Mouse (Mus musculus) ES-E14 (cell line): ENCODE results near the gene Diaph3. TPM values are rescaled to one million over a fixed set of nuclear protein-coding genes. Genes with fewer than 3 reads are reported as not detected.

Experiments
- DNase-seq: peaks from one replicate; pipeline ENCODE4 v3.0.0-alpha.2; 2013; ENCODE audit warnings: low read depth, low spot score
- H3K27ac ChIP-seq: 2 replicates; pipeline ENCODE4 v1.5.1; 2012; ENCODE audit warnings: low read depth, mild to moderate bottlenecking, low read length, moderate library complexity, mixed read lengths; ENCODE audit not compliant: poor library complexity, insufficient read depth, severe bottlenecking
- H3K36me3 ChIP-seq: 2 replicates; pipeline ENCODE4 v1.6.1; 2012; ENCODE audit warnings: mild to moderate bottlenecking, low read length, moderate library complexity, mixed read lengths; ENCODE audit not compliant: control insufficient read depth, poor library complexity, insufficient read depth, severe bottlenecking
- H3K4me1 ChIP-seq, 2 experiments: fragments of 150-350 bp in 1 of 2; sonication (generic) in 1 of 2; 2 replicates each; pipeline ENCODE4 v1.6.1; 2012; ENCODE audit warnings: low read length in 2 of 2, mild to moderate bottlenecking in 1 of 2, mixed read lengths in 1 of 2; ENCODE audit not compliant: control insufficient read depth in 2 of 2, insufficient read depth in 2 of 2, poor library complexity in 1 of 2
- H3K4me3 ChIP-seq, 2 experiments: fragments of 150-350 bp in 1 of 2; sonication (generic) in 1 of 2; 2 replicates each; pipeline ENCODE4 v1.5.1; 2012; ENCODE audit warnings: low read length in 2 of 2, low read depth in 1 of 2, mild to moderate bottlenecking in 1 of 2, mixed read lengths in 1 of 2; ENCODE audit not compliant: insufficient read depth in 1 of 2, poor library complexity in 1 of 2, severe bottlenecking in 1 of 2
- H3K9ac ChIP-seq: 2 replicates; pipeline ENCODE4 v1.6.1; 2012; ENCODE audit warnings: low read depth, mild to moderate bottlenecking, low read length, mixed read lengths; ENCODE audit not compliant: poor library complexity, insufficient read depth, severe bottlenecking
- H3K9me3 ChIP-seq: fragments of 150-350 bp; sonication (generic); 2 replicates; pipeline ENCODE4 v1.6.1; 2012; ENCODE audit warnings: low read depth, mild to moderate bottlenecking, low read length; ENCODE audit not compliant: control insufficient read depth, insufficient read depth
- CHD2 ChIP-seq: IDR thresholded peaks from 2 replicates; pipeline ENCODE4 v1.6.1; 2014; ENCODE audit warnings: mild to moderate bottlenecking, low read depth, low read length, inconsistent platforms
- HCFC1 ChIP-seq: IDR thresholded peaks from 2 replicates; pipeline ENCODE4 v1.6.1; 2012; ENCODE audit warnings: low read length, inconsistent platforms, borderline replicate concordance; ENCODE audit not compliant: insufficient read depth
- MAFK ChIP-seq: IDR thresholded peaks from 2 replicates; pipeline ENCODE4 v1.6.1; 2014; ENCODE audit warnings: mild to moderate bottlenecking, low read depth, low read length, inconsistent platforms; ENCODE audit not compliant: insufficient read depth
- ZC3H11A ChIP-seq: IDR thresholded peaks from 2 replicates; pipeline ENCODE4 v1.6.1; 2012; ENCODE audit warnings: low read depth, mild to moderate bottlenecking, inconsistent platforms, low read length, borderline replicate concordance
- ZNF384 ChIP-seq: IDR thresholded peaks from 2 replicates; pipeline ENCODE4 v1.6.1; 2012; ENCODE audit warnings: low read depth, low read length, inconsistent platforms
- in situ Hi-C, 2 experiments: fragments of 600-800 bp; cut with MboI; formaldehyde crosslinking; loops; one replicate each; pipeline ENCODE4 v1.15.1; 2025; ENCODE audit warnings: low sequenced_read_pairs in 2 of 2, inconsistent platforms in 1 of 2; ENCODE audit not compliant: unreplicated experiment in 2 of 2
- total RNA-seq: library from RNA; depleted of rRNA; stranded (reverse); fragments of 300-350 nt; gene quantifications from 2 replicates; pipeline ENCODE4 v1.2.3, GENCODE M21; 2012

The Diaph3 gene
- total RNA-seq, 1 experiment: 13.1 TPM

DNA sequence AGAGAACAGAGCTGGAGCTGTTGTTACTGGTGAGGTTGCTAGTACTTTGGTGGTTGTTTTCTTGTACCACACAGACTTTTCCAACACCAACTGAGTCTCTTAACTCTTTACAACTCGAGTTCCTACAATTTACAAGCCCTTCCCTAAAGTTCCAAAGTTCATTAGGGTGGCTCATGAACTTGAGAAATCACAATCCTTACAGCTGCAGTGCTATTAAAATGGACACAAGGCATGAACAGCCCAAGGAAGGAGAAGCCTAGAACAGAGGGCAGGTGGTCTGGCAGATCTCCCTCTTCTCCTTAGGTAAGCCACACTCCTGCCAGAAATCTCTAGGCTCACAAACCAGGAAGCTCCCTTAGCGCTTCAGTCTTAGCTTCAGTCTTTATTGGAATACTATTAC, 303.4 kb downstream of the Diaph3 start:
- Histone ChIP-seq H3K9ac (no peak overlapping the region), H3K36me3 (no peaks in the 10 kb centered on the region), H3K27ac (no peak overlapping the region), H3K9me3 (no peaks in the 10 kb centered on the region), H3K4me1 (no peaks in the 10 kb centered on the region), H3K4me3 (no peak overlapping the region)
- in situ Hi-C loops: no loop called here
- no peak for TF ChIP-seq CHD2
- no peak for TF ChIP-seq ZNF384
- TF ChIP-seq HCFC1: no peak
- no peak for TF ChIP-seq ZC3H11A
- no peak for TF ChIP-seq MAFK
- DNase-seq: no peak

DNA sequence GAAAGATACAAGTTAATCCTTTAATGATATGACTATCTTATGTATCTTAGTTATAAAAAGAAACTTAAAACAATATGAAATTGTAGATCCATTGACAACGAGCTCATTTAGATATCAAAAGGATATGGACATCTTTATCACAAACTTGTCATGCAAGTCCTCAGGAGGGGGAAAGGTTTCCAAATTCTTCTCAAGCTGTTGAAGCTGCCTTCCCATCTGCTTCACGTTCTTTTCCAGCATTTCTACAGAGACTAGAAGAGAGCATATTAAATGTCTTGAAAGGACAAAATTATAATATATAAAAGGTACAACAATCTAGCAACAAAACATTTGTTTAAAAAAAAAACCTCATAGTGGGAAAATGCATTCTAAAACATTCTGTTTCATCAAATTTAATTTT, 306.2 kb downstream of the Diaph3 start:
- H3K9ac ChIP-seq: no peak overlapping the region
- H3K4me1 ChIP-seq: no peaks in the 10 kb centered on the region
- no peak overlapping the region for H3K4me3 ChIP-seq
- in situ Hi-C loops: no loop called here
- H3K36me3 ChIP-seq: no peaks in the 10 kb centered on the region
- TF ChIP-seq HCFC1 (no peak), MAFK (no peak), ZNF384 (no peak), ZC3H11A (no peak), CHD2 (no peak)
- no peak overlapping the region for H3K27ac ChIP-seq
- DNase-seq: no peak
- H3K9me3 ChIP-seq: no peaks in the 10 kb centered on the region

DNA sequence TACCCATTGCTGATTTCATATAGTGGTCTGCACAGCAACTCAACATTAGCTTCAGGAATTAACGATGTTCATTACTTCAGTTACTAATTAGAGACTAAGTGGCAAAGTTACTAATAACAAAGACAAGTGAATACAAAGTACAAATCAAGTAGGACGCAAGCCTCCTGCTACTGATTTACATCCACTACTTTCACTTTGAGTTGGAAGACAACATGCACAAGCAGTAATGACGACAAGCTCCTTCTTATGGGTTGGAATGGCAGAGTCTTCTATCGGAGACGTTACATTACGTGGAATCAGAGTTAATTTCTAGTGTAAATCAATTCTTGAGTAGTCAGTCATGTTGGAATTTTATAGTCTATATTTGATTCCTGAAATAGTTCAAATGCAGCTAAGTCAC, 306.8 kb downstream of the Diaph3 start:
- Histone ChIP-seq H3K36me3 (no peaks in the 10 kb centered on the region), H3K9ac (no peak overlapping the region), H3K4me1 (no peaks in the 10 kb centered on the region), H3K4me3 (no peak overlapping the region), H3K9me3 (no peaks in the 10 kb centered on the region), H3K27ac (no peak overlapping the region)
- in situ Hi-C loops: no loop called here
- TF ChIP-seq ZNF384 (no peak), MAFK (no peak), CHD2 (no peak), HCFC1 (no peak), ZC3H11A (no peak)
- DNase-seq: no peak

DNA sequence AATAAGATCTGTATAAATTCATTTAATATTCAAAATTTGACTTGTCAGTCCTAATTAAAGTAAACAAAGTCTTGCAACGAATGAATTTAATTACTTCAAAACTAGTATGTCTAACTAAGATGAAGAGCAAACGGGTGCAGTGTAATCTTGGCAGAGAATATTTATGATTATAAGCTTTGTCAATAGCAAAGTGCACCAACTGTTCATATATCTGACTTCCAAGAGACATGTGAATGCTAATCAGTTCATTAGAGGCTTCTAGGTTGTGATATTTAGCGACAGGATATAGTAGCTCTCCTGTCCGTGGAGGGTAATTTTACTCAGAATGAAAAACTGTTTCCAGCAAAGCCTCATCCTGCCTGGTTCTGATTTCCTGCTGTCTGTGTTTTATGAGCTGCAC, 308.0 kb downstream of the Diaph3 start:
- Histone ChIP-seq H3K27ac (no peak overlapping the region), H3K4me3 (no peak overlapping the region), H3K4me1 (no peaks in the 10 kb centered on the region), H3K9ac (no peak overlapping the region), H3K36me3 (no peaks in the 10 kb centered on the region), H3K9me3 (no peaks in the 10 kb centered on the region)
- no peak for TF ChIP-seq ZC3H11A
- TF ChIP-seq ZNF384: no peak
- TF ChIP-seq HCFC1: no peak
- no peak for TF ChIP-seq CHD2
- TF ChIP-seq MAFK: no peak
- DNase-seq: no peak
- in situ Hi-C loops: no loop called here

DNA sequence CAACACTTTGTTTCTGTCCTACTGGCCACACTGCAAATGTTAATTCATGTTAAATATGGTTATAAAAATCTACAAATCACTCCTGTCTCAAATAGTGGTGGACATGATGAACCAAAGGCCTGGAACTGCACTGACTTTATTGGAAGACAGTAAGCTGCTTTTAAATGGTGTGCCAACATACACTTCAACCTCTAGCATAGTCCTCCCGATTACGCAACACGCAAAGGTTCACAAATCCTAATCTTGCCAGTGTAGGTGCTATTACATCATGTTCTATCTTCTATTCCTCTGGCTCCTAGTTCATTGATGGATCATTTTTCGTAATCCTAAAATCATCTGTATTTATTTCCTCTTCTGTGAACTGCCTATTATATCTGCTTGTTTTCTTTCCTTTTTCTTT, 324.8 kb downstream of the Diaph3 start:
- H3K9ac ChIP-seq: no peak overlapping the region
- no peaks in the 10 kb centered on the region for H3K36me3 ChIP-seq
- no peak overlapping the region for H3K4me3 ChIP-seq
- in situ Hi-C loops: no loop called here
- DNase-seq: no peak
- no peaks in the 10 kb centered on the region for H3K4me1 ChIP-seq
- no peaks in the 10 kb centered on the region for H3K9me3 ChIP-seq
- H3K27ac ChIP-seq: no peak overlapping the region
- TF ChIP-seq HCFC1: no peak
- no peak for TF ChIP-seq ZNF384
